Mouse (Mus musculus): ENCODE measurements around the gene Terf2.

GRCm38 (mm10) chr8:107104547-107104946, 8.2 kb upstream of the Terf2 start:
- TF ChIP-seq ZNF384 (IDR thresholded peaks at IDR 0.05; ENCODE audit: low read depth, low read length) (no peak), ZC3H11A (IDR thresholded peaks at IDR 0.05; ENCODE audit: borderline replicate concordance, low read depth, low read length) (peak; percentile 73; the same call in 1 of the 2 replicates), MAFK (IDR thresholded peaks at IDR 0.05; ENCODE audit: insufficient read depth, low read depth, low read length) (no peak), HCFC1 (IDR thresholded peaks at IDR 0.05; ENCODE audit: borderline replicate concordance, insufficient read depth, low read length) (no peak), CHD2 (IDR thresholded peaks at IDR 0.05; ENCODE audit: low read depth, low read length) (no peak)
